Mouse (Mus musculus): ENCODE data around the gene Eml6. TPM values are rescaled to one million over a fixed set of nuclear protein-coding genes. Genes with fewer than 3 reads are reported as not detected.
"Not testable (repeated sequence)": the region's sequence is repeated elsewhere in the genome, so short reads cannot be mapped to it uniquely, and the experiment has no call there.

The Eml6 gene
- total RNA-seq (2021): 10 to 100 TPM; 15.2 to 29.4 TPM

DNA sequence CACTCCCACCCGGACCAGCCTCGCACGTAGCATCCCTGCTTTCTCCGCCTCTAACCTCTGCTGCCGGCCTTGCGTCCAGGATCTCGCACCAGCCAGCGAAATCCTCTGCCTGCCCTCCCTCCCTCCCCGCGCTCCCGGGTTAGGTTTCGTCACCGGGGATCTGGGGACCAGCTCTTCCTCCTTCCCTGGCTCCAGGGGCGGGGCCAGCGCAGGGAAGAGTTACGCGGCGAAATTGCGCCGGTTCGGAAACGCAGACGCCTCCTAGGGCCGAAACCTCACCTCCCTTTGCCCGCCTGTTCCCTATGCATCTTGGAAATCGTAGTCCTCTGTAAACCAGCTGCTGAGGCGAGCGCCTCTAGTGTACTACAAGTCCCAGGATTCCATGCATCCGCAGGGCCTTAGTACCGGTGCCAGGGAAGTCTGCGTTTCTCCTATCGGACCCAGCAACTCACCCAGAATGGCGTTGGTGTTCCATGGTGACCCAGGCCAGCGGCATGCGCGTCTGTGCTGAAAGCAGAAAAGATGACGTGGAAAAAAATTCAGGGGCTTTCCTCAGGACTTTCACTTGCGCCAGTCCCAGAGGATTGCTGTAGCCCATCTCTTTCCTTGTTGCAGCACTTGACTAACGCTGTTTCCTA, at the start of gene Eml6:
Gene Eml6 (minus strand): TSS at position 199 of the 638 bp plus-strand sequence.
- peak; percentile 96 to 97 for DNase-seq (ENCODE audit: low spot score in 2 of 2)
- intact Hi-C loops (cut with DNase I): loop anchor here (10.0 kb wide), 2 partner anchors 301 to 331 kb away; partner anchors contain the start of gene Rtn4

DNA sequence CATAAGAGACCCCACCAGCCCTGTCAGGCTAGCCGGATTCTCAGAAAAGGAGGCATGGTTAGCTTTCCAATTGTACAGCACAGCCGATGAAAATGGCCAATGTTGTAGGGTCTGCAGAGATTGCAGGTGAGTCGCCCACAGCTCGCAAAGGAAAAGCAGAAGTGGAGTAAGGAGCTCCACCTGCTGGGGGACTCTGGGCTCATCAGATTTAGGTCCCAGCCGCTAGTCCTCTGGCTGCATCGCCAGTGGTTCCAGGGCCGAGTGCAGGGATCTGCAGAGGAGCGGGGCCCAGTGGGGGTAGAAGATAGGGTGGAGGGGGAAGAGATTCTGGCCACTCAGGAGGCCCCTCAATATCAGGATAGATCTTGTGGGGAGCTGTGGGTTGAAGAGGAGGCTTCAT, 31.5 kb upstream of the Eml6 start:
- no peak for DNase-seq (ENCODE audit: low spot score in 2 of 2)

DNA sequence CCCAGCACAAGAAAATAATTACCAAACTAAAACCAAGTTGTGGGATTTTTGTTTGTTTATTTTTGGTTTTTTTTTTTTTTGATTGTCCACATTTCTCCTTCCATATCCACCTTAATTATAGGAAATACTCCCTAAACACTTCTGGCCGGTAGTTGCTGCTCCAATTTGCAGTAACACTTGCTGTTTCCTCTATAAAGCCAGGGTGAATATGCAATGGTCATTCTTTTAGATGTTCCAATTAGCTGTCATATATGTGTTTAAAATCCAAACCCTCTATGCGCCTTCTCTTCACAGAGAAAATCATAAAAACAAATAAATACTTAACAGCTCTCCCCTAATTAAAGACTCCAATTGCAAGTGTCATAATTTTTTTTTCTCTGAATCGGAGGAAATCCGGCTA, 689 bp downstream of the Eml6 start:
- no peak for DNase-seq (ENCODE audit: low spot score in 2 of 2)
- intact Hi-C loops (cut with DNase I): loop anchor here (10.0 kb wide), 2 partner anchors 300 to 330 kb away; partner anchors contain the start of gene Rtn4

More for the DNA sequence above, 31.5 kb upstream of the Eml6 start:
- intact Hi-C loops (cut with DNase I): no loop called here

DNA sequence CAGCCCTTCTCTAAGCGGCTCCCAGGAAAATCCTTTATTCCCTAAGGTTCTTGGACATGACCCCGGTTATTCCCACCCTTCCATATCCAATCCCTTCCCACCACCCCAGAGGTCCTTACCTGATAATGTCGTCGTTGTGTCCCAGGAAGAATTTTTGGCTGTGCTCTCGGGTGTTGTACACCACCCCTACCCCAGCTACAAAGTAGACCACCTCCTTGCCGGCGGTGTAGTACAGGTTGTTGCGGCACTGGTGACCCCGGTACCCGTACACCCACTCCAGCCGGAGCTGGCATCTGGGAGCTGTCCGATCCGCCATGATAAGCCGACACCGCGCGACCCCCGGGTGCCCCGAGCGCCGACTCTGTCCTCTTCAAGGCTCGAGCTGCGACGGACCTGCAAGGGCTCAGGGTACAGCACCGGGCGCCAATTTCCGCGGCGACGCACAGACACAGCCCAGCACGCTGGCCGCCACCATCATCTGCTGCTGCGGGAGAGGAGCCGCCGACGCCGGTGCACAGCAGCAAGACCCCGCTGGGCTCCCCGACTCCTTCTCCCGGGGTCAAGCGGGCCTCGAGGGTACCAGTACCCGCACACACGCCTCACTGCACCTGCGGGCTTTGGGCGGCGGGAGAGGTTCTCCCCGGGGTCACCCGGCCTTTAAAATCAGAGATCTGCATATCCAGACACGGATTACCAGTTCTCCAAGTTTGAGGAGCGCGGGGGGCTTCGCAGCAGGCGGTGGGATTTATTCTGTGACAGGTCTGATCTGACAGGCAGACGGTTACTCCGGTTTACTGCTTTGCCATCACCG, 1.4 kb downstream of the Eml6 start:
- DNase-seq (ENCODE audit: low spot score in 2 of 2): peak; percentile 53 to 55
- intact Hi-C loops (cut with DNase I): loop anchor here (10.0 kb wide), 2 partner anchors 300 to 330 kb away; partner anchors contain the start of gene Rtn4

DNA sequence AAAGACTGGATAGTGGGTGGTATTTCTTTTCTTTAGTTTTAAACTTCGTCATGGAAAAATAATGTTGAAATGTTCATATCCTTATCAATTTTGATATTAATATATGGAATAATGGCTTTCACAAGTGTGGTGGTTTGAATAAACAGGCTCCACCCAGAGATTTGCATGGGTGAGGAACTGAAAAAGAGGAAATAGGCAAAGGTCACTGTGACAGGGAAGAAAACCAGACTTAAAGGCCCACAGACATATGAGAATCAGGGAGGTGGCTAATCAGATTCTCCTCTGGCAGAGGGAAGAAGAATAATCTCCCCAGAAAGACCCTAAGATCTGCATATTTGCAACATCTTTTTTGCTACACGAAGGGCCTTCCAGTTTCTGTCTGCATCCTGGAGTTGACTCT, 39.6 kb downstream of the Eml6 start:
- intact Hi-C loops (cut with DNase I): no loop called here
- DNase-seq (ENCODE audit: low spot score in 2 of 2): no peak

DNA sequence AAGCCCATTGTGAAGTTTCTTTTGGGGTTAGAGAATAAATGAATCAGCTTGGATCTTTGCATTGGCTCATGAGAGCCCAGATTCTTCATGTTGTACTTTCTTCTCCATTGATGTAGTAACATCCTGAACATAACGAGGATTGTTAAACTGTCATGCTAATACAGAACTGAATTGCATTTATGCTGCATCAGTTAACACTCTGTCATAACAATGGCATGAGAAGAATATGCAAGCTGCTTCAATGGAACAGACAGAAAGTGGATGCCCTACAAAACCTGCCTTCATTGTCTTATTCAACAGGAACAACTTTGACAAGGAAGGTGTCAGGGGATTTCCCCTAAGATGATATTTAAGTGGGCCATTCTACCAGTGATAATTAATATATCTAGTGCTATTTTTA, 57.0 kb downstream of the Eml6 start:
- intact Hi-C loops (cut with DNase I): no loop called here

DNA sequence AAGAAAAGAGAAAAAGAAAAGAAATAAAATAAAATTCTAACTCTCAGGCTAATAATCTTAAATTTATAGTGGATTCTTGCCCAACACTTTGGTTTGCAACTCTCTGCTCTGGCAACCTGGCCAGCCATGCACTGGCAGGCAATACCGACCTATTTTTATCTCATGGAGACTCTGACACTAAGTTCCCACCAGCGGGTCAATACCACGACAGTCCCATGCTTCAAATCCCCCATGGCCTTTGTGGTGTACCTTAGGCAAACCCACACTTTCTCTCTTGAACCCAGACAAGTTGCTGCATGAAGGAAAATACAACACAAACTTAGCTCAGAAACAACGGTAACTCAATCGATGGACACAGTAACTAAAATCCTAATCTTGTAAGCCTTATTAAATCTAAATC, 66.5 kb downstream of the Eml6 start:
- intact Hi-C loops (cut with DNase I): no loop called here
- DNase-seq (ENCODE audit: low spot score in 2 of 2): no peak

More for the DNA sequence above, 57.0 kb downstream of the Eml6 start:
- DNase-seq (ENCODE audit: low spot score in 2 of 2): no peak

DNA sequence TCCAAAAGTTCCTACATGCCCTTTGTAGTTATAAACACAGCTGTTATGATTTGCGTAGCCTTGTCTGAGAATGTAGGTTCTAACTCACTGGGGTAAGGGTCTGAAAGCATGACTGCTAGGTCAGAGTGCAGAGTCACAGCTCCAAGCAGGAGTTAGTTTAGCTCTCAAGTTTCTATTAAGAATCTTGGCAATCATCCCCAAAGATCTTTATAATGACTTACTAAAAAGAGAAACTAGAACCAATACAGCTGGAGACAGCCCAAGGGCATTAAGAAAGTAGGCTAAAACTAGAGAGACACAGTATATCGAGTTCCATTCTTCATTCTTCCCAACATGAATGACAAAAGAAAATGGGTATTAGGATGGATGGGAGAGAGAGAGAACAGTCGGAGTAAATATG, 81.2 kb downstream of the Eml6 start:
- intact Hi-C loops (cut with DNase I): no loop called here
- no peak for DNase-seq (ENCODE audit: low spot score in 2 of 2)

DNA sequence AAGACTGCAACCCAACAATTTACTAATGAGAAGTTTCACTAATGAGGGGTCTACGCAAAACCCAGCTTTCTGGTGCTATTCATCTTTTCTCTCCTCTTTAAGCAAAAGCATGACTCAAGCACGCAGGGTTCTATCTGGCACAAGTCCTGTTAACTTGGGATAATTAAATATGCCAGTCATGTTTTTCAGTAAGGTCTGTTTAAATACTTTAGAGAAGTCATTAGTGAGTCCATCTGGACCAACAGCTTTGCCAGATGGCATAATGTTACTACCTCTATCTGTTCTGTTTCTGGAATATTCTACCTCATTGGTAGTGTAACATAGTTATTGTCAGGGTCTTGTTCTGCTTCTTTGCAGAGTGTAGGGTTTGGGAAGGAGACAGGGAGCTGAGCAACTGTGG, 101.5 kb downstream of the Eml6 start:
- intact Hi-C loops (cut with DNase I): no loop called here
- no peak for DNase-seq (ENCODE audit: low spot score in 2 of 2)

DNA sequence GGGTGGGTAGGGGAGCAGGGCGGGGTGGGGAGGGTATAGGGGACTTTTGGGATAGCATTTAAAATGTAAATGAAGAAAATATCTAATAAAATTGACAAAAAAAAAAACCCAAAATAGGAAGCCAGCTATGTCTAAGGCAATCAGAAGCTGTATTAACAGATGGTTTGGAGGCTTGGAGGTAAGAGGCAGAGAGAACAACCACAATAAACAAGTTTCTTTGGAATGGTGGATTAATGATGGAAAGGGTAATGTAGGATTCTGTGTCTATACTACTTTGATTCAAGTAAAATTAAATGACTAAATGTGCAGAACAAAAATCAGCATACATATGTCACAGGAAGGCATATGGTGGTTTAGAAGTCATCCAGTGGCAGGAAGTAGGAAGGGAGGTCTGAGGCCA, 102.0 kb downstream of the Eml6 start:
- DNase-seq (ENCODE audit: low spot score in 2 of 2): no peak
- intact Hi-C loops (cut with DNase I): no loop called here

DNA sequence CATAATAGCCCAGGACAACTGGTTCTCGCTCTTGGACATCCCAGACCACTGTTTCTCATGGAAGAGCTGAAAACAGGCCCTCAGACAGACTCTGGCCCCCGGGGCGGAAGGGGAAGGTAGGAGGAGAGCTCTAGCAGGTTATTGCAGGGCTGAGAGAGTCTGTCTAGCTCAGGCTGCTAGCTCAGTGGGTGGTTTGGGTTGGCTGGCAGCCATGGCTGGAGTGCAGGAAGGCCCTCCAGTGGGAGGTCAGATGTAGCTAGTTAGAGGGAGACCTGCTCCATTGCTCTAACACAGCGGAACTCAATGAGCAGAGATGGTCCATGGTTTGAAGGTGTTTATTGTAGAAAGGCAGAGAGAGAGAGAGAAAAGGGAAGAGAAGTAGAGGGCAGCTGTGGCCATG, 112.7 kb downstream of the Eml6 start:
- intact Hi-C loops (cut with DNase I): no loop called here
- no peak for DNase-seq (ENCODE audit: low spot score in 2 of 2)

DNA sequence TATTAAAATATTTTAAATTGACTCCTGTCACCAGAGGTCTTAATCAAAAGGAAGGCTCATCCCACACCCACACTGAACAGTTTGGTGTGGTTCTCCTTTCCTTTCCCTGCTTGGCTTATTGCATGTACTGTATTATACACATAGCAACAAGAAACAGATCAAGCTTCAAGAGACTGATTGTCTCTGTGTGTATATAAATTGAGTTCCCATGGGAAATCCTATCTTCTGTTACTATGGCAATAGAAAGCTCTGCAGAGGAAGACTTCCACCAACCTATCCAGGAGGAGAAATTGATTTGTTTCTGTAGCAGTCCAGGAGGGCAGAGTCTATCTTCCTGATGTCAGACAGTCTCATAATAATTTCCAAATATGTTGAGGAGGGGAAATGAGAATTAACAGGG, 116.5 kb downstream of the Eml6 start:
- intact Hi-C loops (cut with DNase I): no loop called here
- DNase-seq (ENCODE audit: low spot score in 2 of 2): no peak

DNA sequence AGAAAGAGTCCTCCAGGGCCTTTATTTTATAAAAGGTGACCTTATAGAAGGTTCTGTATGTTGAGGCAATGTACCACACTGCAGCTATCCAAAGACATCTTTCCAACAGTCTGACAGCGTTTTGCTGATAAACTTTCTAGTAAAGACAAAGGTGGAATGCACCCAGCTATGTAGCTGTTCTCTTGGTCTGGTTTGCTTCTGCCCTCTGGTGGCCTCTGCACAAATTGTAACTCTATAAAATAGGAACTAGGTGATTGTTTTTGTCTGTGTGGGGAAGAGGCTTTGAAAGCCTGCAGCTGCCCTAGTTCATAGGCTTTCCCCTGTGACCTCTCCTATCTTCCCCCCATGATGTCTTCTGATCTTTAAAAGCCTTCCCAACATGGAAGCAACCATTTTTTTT, 140.7 kb downstream of the Eml6 start:
- intact Hi-C loops (cut with DNase I): loop anchor here (2.0 to 10.0 kb wide), 2 partner anchors 162 to 330 kb away; no protein-coding TSS in a partner anchor
- peak; percentile 47 to 50 for DNase-seq (ENCODE audit: low spot score in 2 of 2)

DNA sequence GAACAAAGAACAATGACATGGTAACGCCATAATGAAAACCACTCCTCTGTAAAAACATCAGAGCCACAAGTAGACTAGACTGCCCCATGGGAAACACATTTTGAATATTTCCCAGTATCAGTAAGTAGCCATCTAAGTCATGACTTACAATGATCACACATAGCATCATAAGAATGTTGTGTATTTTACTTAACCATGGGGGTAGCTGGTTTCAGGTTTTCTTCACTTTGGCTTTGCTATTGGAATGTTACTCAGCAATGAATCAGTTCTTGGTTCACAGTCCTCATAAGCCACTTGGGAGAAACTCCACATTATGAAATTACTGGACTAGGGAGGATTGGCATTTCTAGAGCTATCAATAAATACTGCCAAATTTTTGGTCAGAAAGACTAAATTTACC, 141.5 kb downstream of the Eml6 start:
- no peak for DNase-seq (ENCODE audit: low spot score in 2 of 2)
- intact Hi-C loops (cut with DNase I): loop anchor here (2.0 to 10.0 kb wide), 2 partner anchors 162 to 330 kb away; no protein-coding TSS in a partner anchor

DNA sequence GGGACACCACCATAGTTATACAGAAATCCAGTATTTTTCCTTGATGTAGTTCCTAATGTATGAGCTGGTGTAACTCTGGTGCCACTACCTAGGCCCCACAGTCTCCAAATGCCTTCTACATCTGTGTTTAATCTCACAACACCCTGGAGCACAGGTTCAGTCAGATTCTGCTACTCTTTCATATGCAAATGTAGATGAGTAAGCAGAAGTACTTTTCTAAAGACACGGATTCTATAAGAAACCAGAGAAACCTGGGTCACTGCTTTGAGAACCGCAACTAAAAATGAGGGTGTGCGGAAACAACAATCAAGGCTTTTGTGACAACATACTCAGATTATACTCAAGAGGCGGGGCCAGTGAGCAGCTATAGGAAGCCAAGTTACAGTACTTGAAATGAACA, 142.8 kb downstream of the Eml6 start:
- intact Hi-C loops (cut with DNase I): loop anchor here (10.0 kb wide), 1 partner anchor 328 kb away; no protein-coding TSS in a partner anchor
- no peak for DNase-seq (ENCODE audit: low spot score in 2 of 2)

DNA sequence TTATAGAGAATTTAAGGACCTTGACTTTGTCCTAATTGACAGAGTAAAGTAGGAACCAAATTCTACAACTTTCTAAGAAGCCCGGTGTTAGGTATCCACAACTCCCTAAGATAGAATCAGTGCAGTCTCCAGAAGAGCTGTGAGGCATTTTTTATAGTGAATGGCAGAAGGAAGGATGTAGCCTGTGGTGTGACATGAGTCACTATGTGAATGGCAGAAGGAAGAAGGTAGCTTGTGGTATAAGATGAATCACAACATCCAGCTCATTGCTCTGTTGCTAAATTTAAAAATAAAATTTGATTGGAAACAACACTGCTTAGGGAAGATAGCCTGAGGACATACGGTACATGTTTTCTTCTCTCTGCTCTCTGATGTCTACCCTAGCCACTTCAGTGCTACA, 146.2 kb downstream of the Eml6 start:
- no peak for DNase-seq (ENCODE audit: low spot score in 2 of 2)
- intact Hi-C loops (cut with DNase I): loop anchor here (10.0 kb wide), 1 partner anchor 325 kb away; no protein-coding TSS in a partner anchor

DNA sequence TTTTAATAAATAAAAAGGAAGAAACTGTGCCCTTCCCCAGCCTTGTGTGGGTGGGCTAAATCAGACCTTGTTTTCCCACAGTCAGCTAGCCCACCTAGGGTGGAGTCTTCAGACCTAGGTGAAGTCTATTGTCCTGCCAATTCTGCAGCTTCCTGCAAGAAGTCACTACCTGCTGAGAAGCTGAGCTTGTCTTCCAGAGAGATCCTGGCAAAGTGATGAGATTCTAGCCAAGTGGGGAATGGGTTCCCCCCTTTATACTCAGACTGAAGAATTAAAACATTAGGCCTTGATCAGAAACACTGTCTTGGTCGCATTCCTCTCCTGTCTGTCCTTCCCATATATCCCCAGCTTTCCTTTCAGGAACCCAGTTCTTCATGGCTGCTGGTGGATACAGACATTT, 147.9 kb downstream of the Eml6 start:
- intact Hi-C loops (cut with DNase I): no loop called here
- no peak for DNase-seq (ENCODE audit: low spot score in 2 of 2)

DNA sequence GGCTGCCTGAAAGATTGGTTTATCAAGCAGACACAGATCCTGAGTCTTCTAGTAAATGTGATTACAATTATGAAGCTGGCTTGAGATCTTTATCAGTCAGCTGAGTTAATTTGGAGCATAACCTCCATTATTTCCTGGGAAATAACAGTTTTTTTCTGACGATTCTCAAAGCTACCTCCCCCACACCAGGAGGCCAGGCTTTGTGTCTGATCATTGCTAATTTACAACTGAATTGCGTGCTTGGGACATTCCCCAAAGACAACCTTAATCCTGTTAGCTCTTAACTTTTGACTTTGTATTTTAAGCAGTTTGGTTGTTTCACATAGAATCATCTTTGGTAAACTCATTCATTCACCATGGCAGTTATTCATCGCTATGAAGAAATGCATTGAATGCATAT, 148.6 kb downstream of the Eml6 start:
- intact Hi-C loops (cut with DNase I): no loop called here

DNA sequence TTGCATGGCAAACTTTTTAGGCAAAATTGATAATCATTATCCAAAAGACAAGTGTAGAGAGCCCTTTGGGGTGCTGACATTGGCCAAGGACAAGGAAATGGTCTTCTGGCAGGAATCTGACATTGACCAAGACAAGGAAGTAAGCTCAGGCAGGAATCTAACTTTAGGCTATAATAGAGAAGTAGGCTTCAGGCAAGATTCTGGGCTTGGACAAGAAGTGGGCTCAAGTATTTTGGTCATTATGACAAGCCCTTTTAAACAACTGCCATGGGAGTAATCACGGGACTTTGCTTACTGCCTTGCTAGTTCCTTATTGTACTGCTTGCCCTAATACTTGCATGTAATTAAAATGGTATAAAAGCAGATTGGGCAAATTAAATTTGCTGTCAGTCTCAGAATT, 151.1 kb downstream of the Eml6 start:
- DNase-seq (ENCODE audit: low spot score in 2 of 2); intact Hi-C loops (cut with DNase I): not testable (repeated sequence)

More for the DNA sequence above, 148.6 kb downstream of the Eml6 start:
- DNase-seq (ENCODE audit: low spot score in 2 of 2): no peak

DNA sequence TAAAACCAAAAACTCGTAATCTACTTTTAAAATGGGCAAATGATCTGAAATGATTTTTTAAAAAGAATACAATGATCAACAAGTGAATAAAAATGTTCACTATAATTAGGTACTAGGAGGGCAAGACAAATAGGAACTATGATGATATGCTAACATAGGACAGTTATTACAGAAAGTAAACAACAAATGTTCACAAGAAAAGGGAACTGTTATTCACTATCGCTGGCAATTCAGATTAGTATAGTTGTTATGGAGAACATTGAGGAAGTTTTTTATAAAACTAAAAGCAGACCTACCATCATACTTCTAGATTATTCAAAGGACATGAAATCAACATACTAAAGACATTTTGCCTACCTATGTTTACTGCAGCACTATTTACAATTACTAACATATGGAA, 155.7 kb downstream of the Eml6 start:
- no peak for DNase-seq (ENCODE audit: low spot score in 2 of 2)
- intact Hi-C loops (cut with DNase I): no loop called here

DNA sequence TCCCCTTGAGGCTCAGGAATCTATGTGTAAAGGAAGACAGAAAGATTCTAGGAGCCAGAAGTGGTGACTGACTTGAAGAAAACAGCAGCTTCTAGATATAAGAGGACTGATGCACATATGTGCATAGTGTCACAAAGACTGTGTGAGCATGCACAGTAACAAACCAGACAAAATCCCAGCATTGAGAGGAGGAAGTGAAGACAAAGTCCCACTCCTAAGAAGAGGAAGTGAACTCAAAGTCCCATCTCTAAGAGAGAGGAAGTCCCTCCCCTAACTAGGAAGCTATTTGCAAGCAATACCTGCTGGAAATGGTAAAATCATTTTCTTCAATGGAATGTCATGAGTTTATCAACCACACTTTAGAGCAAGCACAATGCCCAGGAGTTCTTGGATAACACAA, 161.6 kb downstream of the Eml6 start:
- intact Hi-C loops (cut with DNase I): loop anchor here (10.0 kb wide), 1 partner anchor 791 kb away; no protein-coding TSS in a partner anchor
- DNase-seq (ENCODE audit: low spot score in 2 of 2): no peak
